Mouse (Mus musculus): ENCODE measurements around the gene Mrps11.

Gene Mrps11

DNA sequence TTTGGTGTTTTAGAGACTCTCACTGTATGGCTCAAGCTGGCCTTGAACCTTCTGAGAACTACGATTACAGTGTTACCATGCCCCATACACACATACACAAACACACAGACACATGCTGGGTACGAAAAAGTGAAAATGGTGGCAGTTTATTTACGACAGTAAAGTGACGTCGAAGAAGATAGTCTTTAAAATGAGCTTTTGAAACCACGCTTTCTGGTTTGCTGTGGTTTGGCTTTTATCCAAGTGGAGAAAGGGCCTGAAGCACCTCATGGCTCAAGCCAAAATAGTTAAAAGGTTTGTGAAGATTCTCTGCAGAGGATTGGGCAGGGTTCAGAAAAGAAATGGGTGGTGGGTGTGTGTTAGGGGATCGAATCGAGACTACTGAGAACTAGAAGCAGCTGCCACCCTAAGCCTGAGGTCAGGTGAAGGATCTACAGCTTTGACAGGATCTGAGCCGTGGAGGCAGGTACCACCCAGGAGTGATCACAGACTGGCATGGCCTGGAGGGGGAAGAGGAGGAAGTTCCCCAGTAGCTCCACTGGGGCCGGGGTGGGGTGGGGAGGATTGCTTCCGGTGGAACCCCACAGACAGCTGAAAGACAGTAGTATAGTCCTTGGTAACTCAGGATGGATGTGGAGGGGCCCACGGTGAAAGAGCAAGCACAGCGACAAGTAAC is 11.1 kb downstream of the Mrps11 start:
- DNase-seq = no peak

DNA sequence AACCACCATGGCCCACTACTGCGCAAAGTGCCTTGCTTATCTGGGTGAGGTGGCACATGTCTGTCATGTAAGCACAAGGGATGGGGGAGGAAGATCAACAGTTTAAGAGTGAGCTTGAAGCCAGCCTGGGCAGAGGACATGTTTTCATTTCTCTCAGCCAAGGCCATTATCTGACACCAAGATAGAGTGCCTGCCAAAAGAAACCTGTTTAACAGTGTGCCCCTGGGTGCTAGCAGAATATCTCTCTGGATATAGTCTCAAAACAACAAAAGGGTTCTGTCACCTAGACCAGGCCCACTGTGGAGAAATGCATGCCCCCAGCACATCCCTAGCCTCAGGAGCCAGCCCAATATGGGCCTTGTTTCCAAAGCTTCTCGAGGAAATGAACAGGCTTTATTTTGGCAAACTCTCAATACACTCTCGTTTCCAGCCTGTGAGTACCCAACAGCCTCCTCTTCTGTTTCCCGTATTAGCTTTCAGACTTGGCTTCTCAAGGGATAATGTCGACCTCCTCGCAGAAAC is 11.7 kb downstream of the Mrps11 start:
- DNase-seq = no peak

DNA sequence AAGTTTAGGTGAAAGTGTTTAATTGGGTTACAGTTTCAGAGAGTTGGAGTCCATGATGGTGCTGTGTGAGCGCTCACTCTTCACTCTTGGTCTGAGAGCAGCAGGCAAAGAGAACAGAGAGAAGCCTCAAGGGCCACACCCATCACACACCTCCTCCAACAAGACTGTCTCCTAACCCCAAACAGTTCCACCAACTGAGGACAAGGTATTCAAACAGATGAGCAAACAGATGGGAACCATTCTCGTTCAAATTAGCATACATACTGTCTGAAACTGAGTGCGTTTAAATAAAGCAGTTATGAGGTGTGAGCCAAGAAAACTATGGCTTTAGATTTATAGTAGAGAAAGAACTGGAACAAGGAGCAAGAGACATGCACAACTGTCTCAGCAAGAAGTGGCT is 13.7 kb downstream of the Mrps11 start:
- no peak for DNase-seq

DNA sequence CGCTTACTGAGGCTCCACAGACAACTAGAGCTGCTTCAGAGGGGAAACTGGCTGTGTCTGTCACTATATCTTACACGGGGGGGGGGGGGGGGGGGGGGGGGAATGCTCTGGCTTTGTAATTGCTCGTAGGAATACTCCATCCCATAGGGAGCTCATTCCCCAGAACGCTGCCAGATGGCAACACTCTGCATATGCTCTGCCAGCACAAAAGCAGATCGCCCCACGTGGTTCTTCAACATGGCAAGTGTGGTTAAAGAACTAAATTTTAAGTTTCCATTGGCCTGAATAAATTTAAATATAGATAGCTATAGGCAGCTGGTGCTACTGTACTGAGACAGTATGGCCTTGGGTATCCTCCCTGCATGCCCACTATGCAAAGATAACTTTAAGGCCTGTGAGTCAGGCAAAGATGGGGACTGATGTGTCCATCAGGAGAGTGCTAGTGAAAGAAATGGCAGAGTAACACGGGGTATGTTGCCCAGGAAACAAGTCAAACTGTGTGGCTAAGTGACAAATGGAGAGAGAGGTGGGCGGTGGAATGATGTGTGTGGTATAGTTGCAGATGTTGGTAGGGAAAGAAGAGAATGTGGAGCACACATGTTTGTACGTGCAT is 15.0 kb downstream of the Mrps11 start:
- no peak for DNase-seq

DNA sequence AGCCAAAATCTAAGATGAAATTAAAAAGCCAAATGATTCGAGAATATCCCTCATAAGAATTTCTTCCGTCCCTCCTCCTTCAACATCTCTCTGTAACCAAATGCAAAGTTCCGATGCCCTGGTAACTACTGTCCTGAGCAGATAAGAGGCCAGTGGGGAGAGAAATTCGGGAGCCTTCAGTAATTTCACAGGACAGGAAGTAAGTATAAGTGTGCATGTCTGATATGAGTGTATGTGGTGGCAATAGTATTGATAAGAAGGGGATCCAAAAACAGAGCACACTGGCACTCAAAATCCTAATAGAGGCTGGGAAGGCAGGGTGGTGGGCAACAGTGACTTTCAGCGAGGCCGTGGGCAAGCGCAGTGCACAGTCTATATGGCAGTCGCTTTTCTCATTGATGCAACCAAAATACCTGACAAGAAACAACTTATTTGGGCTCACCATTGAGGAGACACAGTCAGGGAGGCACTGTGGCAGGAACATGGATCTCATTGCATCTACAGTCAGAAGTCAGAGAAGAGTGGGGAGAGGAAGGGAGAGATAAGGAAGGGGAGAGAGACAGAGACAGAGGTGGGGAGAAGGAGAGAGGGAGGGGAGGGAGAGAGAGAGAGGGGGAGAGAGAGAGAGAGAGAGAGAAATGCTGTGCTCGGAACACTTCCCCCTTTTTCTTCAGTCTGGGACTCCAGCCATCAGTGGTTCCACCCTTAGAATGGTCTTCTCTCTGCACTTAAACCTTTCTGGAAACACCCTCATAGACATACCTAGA is 17.0 kb downstream of the Mrps11 start:
- no peak for DNase-seq

DNA sequence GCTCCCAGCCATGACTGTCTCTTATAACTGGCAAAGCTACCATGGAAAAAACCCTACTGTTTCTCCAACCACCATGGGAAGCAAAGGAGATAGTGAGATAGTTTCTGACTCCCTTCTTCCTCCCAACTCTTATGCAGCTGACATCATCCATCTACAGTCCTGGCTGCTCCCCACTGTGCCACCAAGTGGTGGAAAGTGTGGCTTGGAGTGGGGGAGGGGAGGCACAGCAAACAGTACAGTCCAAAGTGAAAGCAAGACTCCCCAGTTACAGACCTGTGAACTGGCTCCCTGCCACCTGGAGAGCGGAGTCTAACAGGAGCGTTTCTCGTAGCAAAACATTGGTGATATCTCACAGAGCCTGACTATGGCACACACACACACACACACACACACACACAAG is 20.9 kb downstream of the Mrps11 start:
- DNase-seq = no peak

DNA sequence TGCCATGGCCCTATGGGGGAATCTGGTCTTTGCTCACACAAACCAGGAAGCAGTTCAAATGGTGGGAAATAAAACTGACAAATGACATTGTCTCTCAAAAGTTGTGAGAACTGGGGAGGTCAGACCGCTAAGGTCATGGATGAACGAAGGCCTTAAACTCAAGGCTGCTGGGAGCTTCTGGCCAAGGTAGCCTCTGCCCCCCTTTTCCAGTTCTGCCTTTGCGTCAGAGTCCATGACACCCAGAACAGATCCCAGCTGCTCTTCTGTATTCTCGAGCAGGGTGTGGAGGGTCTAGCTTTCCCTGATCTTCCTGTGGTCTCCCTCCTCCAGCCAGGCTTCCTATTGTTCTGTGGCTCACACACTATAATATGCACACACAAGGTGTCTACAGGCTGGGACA is 24.3 kb downstream of the Mrps11 start:
- DNase-seq = no peak

DNA sequence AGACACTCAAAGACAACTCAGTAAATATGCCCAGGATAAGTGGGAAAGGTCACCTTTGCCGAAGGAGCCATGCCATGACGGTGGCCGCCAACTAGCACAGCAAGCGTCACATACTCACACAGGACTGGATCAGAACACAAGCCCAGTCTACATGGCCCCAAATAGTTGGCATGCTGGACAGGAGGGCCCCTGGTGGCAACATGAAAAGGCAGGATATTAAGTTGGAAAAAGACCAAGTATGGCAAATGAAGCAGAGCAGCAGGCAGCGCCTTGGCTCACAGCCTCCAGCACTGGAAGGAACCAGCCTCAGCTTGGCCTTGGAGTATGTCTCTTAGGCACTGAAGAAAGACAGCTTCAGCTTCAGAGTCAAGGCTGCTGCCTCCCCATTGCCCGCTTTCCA is 30.9 kb downstream of the Mrps11 start:
- DNase-seq = no peak

DNA sequence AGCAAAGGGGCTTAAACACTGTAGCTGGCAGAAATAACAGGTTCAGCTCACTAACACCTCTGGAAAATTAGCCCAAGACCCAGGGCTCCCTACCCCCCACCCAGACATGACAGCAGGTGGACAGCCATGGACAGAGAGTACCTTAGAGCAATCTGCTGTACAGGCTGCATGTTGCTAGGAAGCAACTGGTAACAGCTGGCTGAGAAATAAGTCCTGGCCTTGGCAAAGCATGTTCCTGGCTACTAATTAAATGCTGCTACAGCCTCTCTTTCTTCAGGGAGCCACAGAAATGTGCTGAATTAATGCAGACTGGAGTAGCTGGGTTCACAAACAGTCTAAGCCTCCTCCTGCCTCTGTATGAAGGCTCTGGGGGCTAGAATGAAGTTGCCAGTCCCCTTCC is 31.8 kb downstream of the Mrps11 start:
- DNase-seq = no peak

DNA sequence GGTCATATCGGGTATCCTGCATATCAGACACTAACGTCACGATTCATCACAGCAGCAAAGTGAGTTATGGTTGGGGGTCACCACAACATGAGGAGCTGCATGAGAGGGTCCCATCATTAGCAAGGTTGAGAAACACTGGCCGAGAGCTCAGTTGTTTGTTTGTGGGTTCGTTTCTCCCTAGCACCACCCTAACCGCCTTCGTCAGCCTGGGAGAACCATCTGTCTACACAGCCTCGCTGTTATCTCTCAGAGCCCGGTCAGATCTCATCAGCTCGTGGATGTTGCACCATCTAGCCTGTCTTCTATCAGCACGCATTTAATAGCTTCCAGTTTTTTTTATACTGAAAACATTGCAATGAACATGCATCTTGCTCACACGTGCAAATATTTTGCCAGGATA is 35.4 kb downstream of the Mrps11 start:
- no peak for DNase-seq

DNA sequence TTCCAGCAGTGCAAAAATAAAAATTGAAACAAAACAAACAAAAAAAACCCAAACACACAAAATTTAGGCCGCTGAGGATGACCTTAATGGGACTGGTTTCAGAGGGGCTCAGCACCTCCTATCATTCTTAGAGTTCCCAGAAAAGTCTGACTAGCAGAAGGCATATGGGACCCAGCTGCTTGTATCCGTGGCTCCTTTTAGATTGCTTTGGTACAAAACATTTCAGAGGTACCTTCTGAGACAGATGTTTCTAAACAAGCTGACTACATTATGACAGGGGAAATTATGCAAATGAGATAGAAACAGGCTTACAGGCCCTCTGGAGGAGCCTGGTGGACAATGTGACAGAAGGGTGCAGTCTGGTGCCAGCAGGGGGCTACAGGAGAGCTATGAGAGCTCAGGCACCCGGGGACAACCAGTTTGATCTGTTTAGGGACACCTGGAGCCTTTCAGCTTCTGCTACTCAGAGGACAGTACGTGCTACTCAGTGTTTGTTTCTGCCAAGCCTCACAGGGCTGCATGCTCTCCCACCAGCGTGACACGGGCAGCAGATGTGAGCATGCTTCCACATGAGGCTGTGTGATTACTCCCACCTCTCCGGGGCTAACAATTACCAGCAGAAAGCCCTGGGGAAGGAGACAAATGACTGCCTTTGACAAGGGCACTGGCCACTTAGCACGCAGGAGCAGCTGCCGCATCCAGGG is 43.9 kb downstream of the Mrps11 start:
- DNase-seq = no peak

DNA sequence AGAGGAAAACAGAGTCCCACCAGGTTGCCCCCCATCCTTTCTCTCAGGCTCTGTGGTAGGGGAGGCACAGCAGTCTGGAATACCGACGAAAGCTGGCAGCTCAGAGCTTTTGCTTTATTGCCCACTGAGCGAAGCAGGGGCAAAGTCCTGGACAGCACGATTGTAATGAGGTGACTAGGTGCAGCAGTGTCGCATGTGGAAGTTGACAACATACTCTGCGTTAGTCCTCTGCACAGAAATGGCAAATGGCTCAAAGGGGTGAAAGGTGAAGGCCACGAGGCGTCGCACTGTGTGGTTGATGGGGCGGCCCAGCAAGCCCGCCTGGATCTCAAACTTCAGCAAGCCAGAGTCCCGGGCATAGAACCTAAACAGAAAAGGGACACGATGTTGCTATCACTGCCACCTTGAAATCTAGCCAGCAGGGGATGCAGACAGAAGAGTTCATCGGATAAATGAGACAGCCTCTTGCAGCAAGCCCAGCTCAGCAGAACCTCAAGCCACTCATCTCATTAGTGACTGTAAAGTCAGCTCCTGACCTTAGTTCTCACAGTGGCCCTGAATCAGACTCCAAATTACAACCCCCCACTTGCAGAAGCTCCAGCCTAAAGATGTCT is 44.9 kb downstream of the Mrps11 start:
- DNase-seq = no peak

DNA sequence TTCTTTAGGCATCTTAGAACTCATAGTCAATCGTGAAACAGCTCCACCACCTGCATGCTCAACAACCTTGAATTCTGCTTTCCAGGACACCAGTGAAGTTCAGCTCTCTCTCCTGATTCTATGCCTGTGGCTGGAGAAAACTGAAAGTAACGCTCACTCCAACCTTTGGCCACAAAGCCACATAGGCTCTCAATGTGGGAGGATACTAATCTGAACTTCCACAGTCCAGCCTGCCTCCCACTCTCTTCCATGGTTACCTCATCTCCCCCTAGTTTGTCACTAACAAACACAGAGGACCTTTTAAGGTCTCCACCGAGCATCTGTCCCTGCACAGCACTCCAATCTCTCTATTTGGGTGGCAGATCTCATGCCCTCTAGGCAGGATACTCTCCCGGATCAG is 52.7 kb downstream of the Mrps11 start:
- DNase-seq = no peak

DNA sequence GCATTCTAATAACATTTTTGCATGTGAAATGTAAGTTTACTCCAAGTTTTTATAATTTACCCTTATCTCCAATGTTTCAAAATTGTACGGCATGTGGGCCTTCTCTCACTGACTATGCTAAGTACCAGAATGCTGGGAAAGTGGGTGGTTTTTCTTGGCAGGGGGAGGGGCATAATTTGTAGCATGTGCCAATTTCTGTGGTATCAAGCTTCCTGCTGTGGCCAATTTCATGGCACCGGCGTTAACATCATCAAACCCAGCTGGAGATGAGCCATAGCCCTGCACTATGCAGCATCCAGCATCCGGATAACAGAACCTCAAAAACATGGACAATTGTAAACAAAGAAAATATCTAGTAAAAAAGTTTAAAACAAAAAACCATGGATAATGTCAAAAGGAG is 54.3 kb downstream of the Mrps11 start:
- no peak for DNase-seq

DNA sequence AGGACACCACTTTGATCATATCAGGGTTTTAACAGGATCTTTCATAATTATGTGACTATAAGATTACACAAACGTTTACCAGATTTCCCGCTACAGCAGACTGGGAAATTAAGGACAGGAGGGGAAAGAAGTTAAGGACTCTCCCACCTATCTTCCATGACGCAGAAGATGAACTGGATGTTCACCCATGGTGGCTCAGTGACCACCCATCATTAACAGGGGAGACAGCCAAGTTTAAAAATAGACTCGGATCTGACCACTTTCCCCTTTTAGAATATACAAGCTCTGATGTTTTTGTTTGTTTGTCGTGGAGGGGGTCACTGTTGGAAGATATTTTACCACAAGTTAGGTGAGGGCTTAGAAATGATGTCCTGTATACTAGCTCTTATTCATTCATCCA is 58.7 kb downstream of the Mrps11 start:
- DNase-seq = no peak
